Mouse (Mus musculus) embryo, embryonic 10 days (tissue): ENCODE results near the gene Atp6v1e2.

Source experiments
- DNase-seq: peaks from one replicate; pipeline ENCODE4 v3.0.0-alpha.2; 2015; ENCODE audit warnings: low spot score

The Atp6v1e2 gene

GRCm38 (mm10) chr17:86947840-86948796 lies at the start of gene Atp6v1e2:
Atp6v1e2 (minus strand) TSS chr17:86947897.
- no peak for DNase-seq

GRCm38 (mm10) chr17:86997323-86997722 lies 49.6 kb upstream of the Atp6v1e2 start:
- DNase-seq, result no peak

- DNase-seq, result no peak
Observed at GRCm38 (mm10) chr17:86991306-86991705, 43.6 kb upstream of the Atp6v1e2 start.

- no peak for DNase-seq
Observed at GRCm38 (mm10) chr17:86988601-86989184, 41.0 kb upstream of the Atp6v1e2 start.

GRCm38 (mm10) chr17:86988161-86988560 lies 40.5 kb upstream of the Atp6v1e2 start:
- DNase-seq, result no peak

GRCm38 (mm10) chr17:86986449-86987138 lies 38.9 kb upstream of the Atp6v1e2 start:
- DNase-seq, result peak; percentile 46

GRCm38 (mm10) chr17:86982497-86982896 lies 34.8 kb upstream of the Atp6v1e2 start:
- peak; percentile 31 for DNase-seq

GRCm38 (mm10) chr17:86981701-86982100 lies 34.0 kb upstream of the Atp6v1e2 start:
- no peak for DNase-seq

- DNase-seq, result no peak
Observed at GRCm38 (mm10) chr17:86981205-86981604, 33.5 kb upstream of the Atp6v1e2 start.

- no peak for DNase-seq
Observed at GRCm38 (mm10) chr17:86978496-86978895, 30.8 kb upstream of the Atp6v1e2 start.

- DNase-seq, result no peak
Observed at GRCm38 (mm10) chr17:86976387-86976786, 28.7 kb upstream of the Atp6v1e2 start.

GRCm38 (mm10) chr17:86973097-86973496 lies 25.4 kb upstream of the Atp6v1e2 start:
- DNase-seq, result no peak

- no peak for DNase-seq
Observed at GRCm38 (mm10) chr17:86971860-86972259, 24.2 kb upstream of the Atp6v1e2 start.

GRCm38 (mm10) chr17:86971036-86971435 lies 23.3 kb upstream of the Atp6v1e2 start:
- DNase-seq, result no peak

GRCm38 (mm10) chr17:86970026-86970750 lies 22.5 kb upstream of the Atp6v1e2 start:
- no peak for DNase-seq

- DNase-seq, result no peak
Observed at GRCm38 (mm10) chr17:86969582-86969981, 21.9 kb upstream of the Atp6v1e2 start.

GRCm38 (mm10) chr17:86968581-86968980 lies 20.9 kb upstream of the Atp6v1e2 start:
- DNase-seq, result no peak

- DNase-seq, result no peak
Observed at GRCm38 (mm10) chr17:86967536-86968525, 20.1 kb upstream of the Atp6v1e2 start.

GRCm38 (mm10) chr17:86967048-86967447 lies 19.4 kb upstream of the Atp6v1e2 start:
- no peak for DNase-seq

- no peak for DNase-seq
Observed at GRCm38 (mm10) chr17:86966040-86966439, 18.3 kb upstream of the Atp6v1e2 start.

- DNase-seq, result no peak
Observed at GRCm38 (mm10) chr17:86965121-86965520, 17.4 kb upstream of the Atp6v1e2 start.
